Comparison of ENCODE assay signal across 27 mouse cellular contexts in genomic region chr11:93217457-93217856, GRCm38 (mm10).
DNase-seq lines count a peak whose midpoint lies in the region; ATAC-seq and TF ChIP-seq lines count a peak whose summit lies in the region.
"Had no signal": no experiment of that assay in that cellular context is flagged by ENCODE, and none has a peak within 500 bp of the region (broad histone marks: within the 10 kb centered on the region; RNA-seq: fewer than 3 reads in every experiment).

No protein-coding gene starts in this region.

- H3K27ac ChIP-seq in midbrain, postnatal 0 days (ENCODE audit: low read depth, low read length): no peak overlapping the region
- H3K27ac ChIP-seq in midbrain, embryonic 10.5 days (replicated peaks): no peak overlapping the region
- H3K27ac ChIP-seq in forebrain, embryonic 12.5 days: no peak overlapping the region
- H3K27ac ChIP-seq: embryonic facial prominence, embryonic 10.5 days; embryonic facial prominence, embryonic 15.5 days; hindbrain, embryonic 12.5 days; left cerebral cortex, adult 2 months; limb, embryonic 15.5 days; liver, embryonic 13.5 days; midbrain, embryonic 13.5 days; stomach, embryonic 15.5 days had no signal

- no peak for ATAC-seq in midbrain, postnatal 0 days (ENCODE audit: low FRiP score)
- no peak for ATAC-seq in forebrain, embryonic 12.5 days (ENCODE audit: low FRiP score)
- ATAC-seq: forebrain, embryonic 14.5 days; midbrain, embryonic 13.5 days had no signal

- H3K9me3 ChIP-seq in midbrain, postnatal 0 days (ENCODE audit: low read length): no peaks in the 10 kb centered on the region
- H3K9me3 ChIP-seq in midbrain, embryonic 10.5 days (replicated peaks): no peaks in the 10 kb centered on the region
- no peaks in the 10 kb centered on the region for H3K9me3 ChIP-seq in forebrain, embryonic 12.5 days
- H3K9me3 ChIP-seq: embryonic facial prominence, embryonic 10.5 days; embryonic facial prominence, embryonic 15.5 days; hindbrain, embryonic 12.5 days; limb, embryonic 15.5 days; midbrain, embryonic 13.5 days; stomach, embryonic 15.5 days had no signal

- H3K9ac ChIP-seq in midbrain, postnatal 0 days (replicated peaks; ENCODE audit: low read length, poor library complexity, severe bottlenecking): no peak overlapping the region
- no peak overlapping the region for H3K9ac ChIP-seq in forebrain, embryonic 12.5 days
- H3K9ac ChIP-seq: embryonic facial prominence, embryonic 15.5 days; hindbrain, embryonic 12.5 days; limb, embryonic 15.5 days; liver, embryonic 13.5 days; midbrain, embryonic 13.5 days; stomach, embryonic 15.5 days had no signal

- H3K36me3 ChIP-seq in midbrain, postnatal 0 days (ENCODE audit: insufficient read depth, low read length): no peaks in the 10 kb centered on the region
- no peaks in the 10 kb centered on the region for H3K36me3 ChIP-seq in midbrain, embryonic 10.5 days
- H3K36me3 ChIP-seq in forebrain, embryonic 12.5 days (replicated peaks): no peaks in the 10 kb centered on the region
- H3K36me3 ChIP-seq: embryonic facial prominence, embryonic 10.5 days; embryonic facial prominence, embryonic 15.5 days; hindbrain, embryonic 12.5 days; limb, embryonic 15.5 days; liver, embryonic 13.5 days; midbrain, embryonic 13.5 days; stomach, embryonic 15.5 days had no signal

- peak; percentile 39 for DNase-seq in midbrain, postnatal 0 days (ENCODE audit: low spot score)
- no peak for DNase-seq in midbrain, embryonic 10.5 days (ENCODE audit: low spot score)
- DNase-seq in cerebellum, adult 18-20 months: peak; percentile 84 to 86
- peak; percentile 88 to 91 for DNase-seq in cerebellum, postnatal 10 days
- no peak for DNase-seq in lung, adult 2 months
- no peak for DNase-seq in lung, postnatal 10 days
- DNase-seq: adrenal gland, postnatal 25 days; gastrocnemius, postnatal 25 days; heart, adult 11 months; heart, postnatal 36 days; kidney, adult 11 months; kidney, postnatal 14 days; liver, embryonic 13.5 days; lung, adult 18-20 months; retina, postnatal 1 day; right cerebral cortex, postnatal 14 days had no signal

- TF ChIP-seq POLR2A in lung, adult 2 months (IDR thresholded peaks at IDR 0.05; ENCODE audit: borderline replicate concordance, extremely low read depth, low read depth, low read length): no peak

- H3K4me3 ChIP-seq in midbrain, postnatal 0 days (ENCODE audit: low read depth, low read length): no peak overlapping the region
- H3K4me3 ChIP-seq in midbrain, embryonic 10.5 days: no peak overlapping the region
- no peak overlapping the region for H3K4me3 ChIP-seq in lung, adult 2 months (replicated peaks; ENCODE audit: extremely low read depth, low read depth, low read length)
- no peak overlapping the region for H3K4me3 ChIP-seq in forebrain, embryonic 12.5 days (replicated peaks)
- H3K4me3 ChIP-seq: embryonic facial prominence, embryonic 10.5 days; embryonic facial prominence, embryonic 15.5 days; hindbrain, embryonic 12.5 days; left cerebral cortex, adult 2 months; limb, embryonic 15.5 days; liver, embryonic 13.5 days; megakaryocyte, embryonic 14.5 days; midbrain, embryonic 13.5 days; stomach, embryonic 15.5 days had no signal

- no peak for TF ChIP-seq CTCF in midbrain, postnatal 0 days (IDR thresholded peaks at IDR 0.05)
- no peak for TF ChIP-seq CTCF in lung, adult 2 months (IDR thresholded peaks at IDR 0.05; ENCODE audit: insufficient read depth, low read length)

- no peaks in the 10 kb centered on the region for H3K27me3 ChIP-seq in midbrain, postnatal 0 days (ENCODE audit: insufficient read depth, low read length)
- H3K27me3 ChIP-seq in midbrain, embryonic 10.5 days (ENCODE audit: low read depth, poor library complexity, severe bottlenecking): no peaks in the 10 kb centered on the region
- no peaks in the 10 kb centered on the region for H3K27me3 ChIP-seq in forebrain, embryonic 12.5 days
- H3K27me3 ChIP-seq: embryonic facial prominence, embryonic 15.5 days; hindbrain, embryonic 12.5 days; limb, embryonic 15.5 days; liver, embryonic 13.5 days; megakaryocyte, embryonic 14.5 days; midbrain, embryonic 13.5 days; stomach, embryonic 15.5 days had no signal

- no peak overlapping the region for H3K4me2 ChIP-seq in midbrain, postnatal 0 days (ENCODE audit: low read depth, low read length, poor library complexity, severe bottlenecking)
- no peak overlapping the region for H3K4me2 ChIP-seq in forebrain, embryonic 12.5 days
- H3K4me2 ChIP-seq: embryonic facial prominence, embryonic 15.5 days; heart, embryonic 11.5 days; hindbrain, embryonic 12.5 days; limb, embryonic 15.5 days; liver, embryonic 13.5 days; midbrain, embryonic 13.5 days; stomach, embryonic 15.5 days had no signal

- no peaks in the 10 kb centered on the region for H3K4me1 ChIP-seq in midbrain, postnatal 0 days (ENCODE audit: insufficient read depth, low read length)
- no peaks in the 10 kb centered on the region for H3K4me1 ChIP-seq in midbrain, embryonic 10.5 days
- no peaks in the 10 kb centered on the region for H3K4me1 ChIP-seq in lung, adult 2 months (ENCODE audit: control insufficient read depth, insufficient read depth, low read length)
- no peaks in the 10 kb centered on the region for H3K4me1 ChIP-seq in forebrain, embryonic 12.5 days
- H3K4me1 ChIP-seq: embryonic facial prominence, embryonic 10.5 days; embryonic facial prominence, embryonic 15.5 days; hindbrain, embryonic 12.5 days; limb, embryonic 15.5 days; liver, embryonic 13.5 days; megakaryocyte, embryonic 14.5 days; midbrain, embryonic 13.5 days; stomach, embryonic 15.5 days had no signal

Comparison
In these comparisons a context has a peak if more than half of its experiments do, and no peak if none do; other contexts are left out.
1. DNase-seq: peak in midbrain, postnatal 0 days (single experiment), cerebellum, adult 18-20 months (2 of 2) and cerebellum, postnatal 10 days (2 of 2); none in midbrain, embryonic 10.5 days (single experiment), lung, adult 2 months (single experiment) and lung, postnatal 10 days (single experiment).